Mouse (Mus musculus) CH12.LX (cell line): Measurements from ENCODE around the gene Neurog3. TPM values are rescaled to one million over a fixed set of nuclear protein-coding genes. Genes with fewer than 3 reads are reported as not detected.

ENCODE experiments used
- DNase-seq: peaks from one replicate; pipeline ENCODE4 v3.0.0-alpha.2; 2013; ENCODE audit errors: extremely low read depth
- H3K27ac ChIP-seq: 2 replicates; pipeline ENCODE4 v1.5.1; 2012; ENCODE audit warnings: low read depth, mild to moderate bottlenecking, control low read depth, moderate library complexity; ENCODE audit not compliant: insufficient read depth
- H3K27me3 ChIP-seq: replicated peaks from 2 replicates; pipeline ENCODE3; 2012; ENCODE audit warnings: inconsistent platforms
- H3K36me3 ChIP-seq, 2 experiments: replicated peaks in 1 of 2; 2 replicates each; pipeline versions ENCODE3 to v1.6.1; 2012; ENCODE audit warnings: inconsistent platforms in 1 of 2, low read length in 1 of 2, mild to moderate bottlenecking in 1 of 2, mixed read lengths in 1 of 2, moderate library complexity in 1 of 2; ENCODE audit not compliant: control insufficient read depth in 1 of 2, insufficient read depth in 1 of 2
- H3K4me1 ChIP-seq, 2 experiments: 2 replicates each; pipeline ENCODE4 v1.6.1; 2012; ENCODE audit warnings: inconsistent platforms in 1 of 2, moderate library complexity in 1 of 2; ENCODE audit not compliant: insufficient read depth in 2 of 2, control insufficient read depth in 1 of 2
- H3K4me2 ChIP-seq: 2 replicates; pipeline ENCODE4 v1.6.1; 2012; ENCODE audit warnings: low read depth, mild to moderate bottlenecking, control low read depth; ENCODE audit not compliant: poor library complexity, insufficient read depth, severe bottlenecking
- H3K4me3 ChIP-seq, 3 experiments: fragments of 150-350 bp in 1 of 3; sonication (generic) in 1 of 3; replicated peaks in 1 of 3; 2 replicates each; pipeline versions ENCODE3 to v1.5.1; 2011 to 2012; ENCODE audit warnings: low read depth in 2 of 3, low read length in 2 of 3, mild to moderate bottlenecking in 2 of 3, moderate library complexity in 2 of 3, control low read depth in 1 of 3, improper control_type of control experiment in 1 of 3, inconsistent platforms in 1 of 3, mixed read lengths in 1 of 3; ENCODE audit not compliant: poor library complexity in 1 of 3
- H3K79me2 ChIP-seq: replicated peaks from 2 replicates; pipeline ENCODE4 v1.6.1; 2012; ENCODE audit warnings: mild to moderate bottlenecking, moderate library complexity; ENCODE audit not compliant: control insufficient read depth, poor library complexity, insufficient read depth, severe bottlenecking; ENCODE audit errors: extremely low read depth
- H3K9ac ChIP-seq: 2 replicates; pipeline ENCODE4 v1.6.1; 2012; ENCODE audit warnings: low read depth, mild to moderate bottlenecking, control low read depth, moderate library complexity; ENCODE audit not compliant: insufficient read depth
- H3K9me3 ChIP-seq: replicated peaks from 2 replicates; pipeline ENCODE3; 2012; ENCODE audit warnings: low read length, inconsistent platforms, mixed read lengths
- BHLHE40 ChIP-seq: IDR thresholded peaks from 2 replicates; pipeline ENCODE4 v1.6.1; 2011; ENCODE audit warnings: mild to moderate bottlenecking, low read depth, low read length, improper control_type of control experiment
- CHD2 ChIP-seq: IDR thresholded peaks from 2 replicates; pipeline ENCODE4 v1.6.1; 2011; ENCODE audit warnings: low read length, improper control_type of control experiment
- E2F4 ChIP-seq: IDR thresholded peaks from 2 replicates; pipeline ENCODE4 v1.6.1; 2011; ENCODE audit warnings: low read depth, low read length, improper control_type of control experiment; ENCODE audit not compliant: insufficient replicate concordance
- ELF1 ChIP-seq: IDR thresholded peaks from 2 replicates; pipeline ENCODE4 v1.6.1; 2014; ENCODE audit warnings: low read depth, mild to moderate bottlenecking, inconsistent platforms, low read length, improper control_type of control experiment
- EP300 ChIP-seq: IDR thresholded peaks from 2 replicates; pipeline ENCODE4 v1.6.1; 2011; ENCODE audit warnings: low read length, improper control_type of control experiment
- GABPA ChIP-seq: IDR thresholded peaks from 2 replicates; pipeline ENCODE4 v1.6.1; 2012; ENCODE audit warnings: low read depth, low read length, improper control_type of control experiment, inconsistent platforms; ENCODE audit not compliant: insufficient replicate concordance
- HCFC1 ChIP-seq: IDR thresholded peaks from 2 replicates; pipeline ENCODE4 v1.6.1; 2012; ENCODE audit warnings: low read depth, mild to moderate bottlenecking, inconsistent platforms, low read length, improper control_type of control experiment
- IRF4 ChIP-seq: IDR thresholded peaks from 2 replicates; pipeline ENCODE4 v1.6.1; 2014; ENCODE audit warnings: low read depth, mild to moderate bottlenecking, inconsistent platforms, low read length, improper control_type of control experiment
- JUND ChIP-seq: conservative IDR thresholded peaks from 2 replicates; pipeline ENCODE4 v1.6.1; 2011; ENCODE audit warnings: low read depth, low read length, improper control_type of control experiment
- KAT2A ChIP-seq: IDR thresholded peaks from 2 replicates; pipeline ENCODE4 v1.6.1; 2012; ENCODE audit warnings: low read length, improper control_type of control experiment, inconsistent platforms; ENCODE audit not compliant: insufficient replicate concordance
- MAZ ChIP-seq: IDR thresholded peaks from 2 replicates; pipeline ENCODE4 v1.6.1; 2012; ENCODE audit warnings: low read depth, mild to moderate bottlenecking, inconsistent platforms, low read length, improper control_type of control experiment, moderate library complexity
- MXI1 ChIP-seq: IDR thresholded peaks from 2 replicates; pipeline ENCODE4 v1.6.1; 2011; ENCODE audit warnings: mild to moderate bottlenecking, low read depth, low read length, improper control_type of control experiment
- NRF1 ChIP-seq: IDR thresholded peaks from 2 replicates; pipeline ENCODE4 v1.6.1; 2014; ENCODE audit warnings: low read depth, mild to moderate bottlenecking, inconsistent platforms, low read length, improper control_type of control experiment, moderate library complexity
- POLR2AphosphoS2 ChIP-seq: IDR thresholded peaks from 2 replicates; pipeline ENCODE4 v1.6.1; 2011; ENCODE audit warnings: low read depth, low read length, improper control_type of control experiment
- TBP ChIP-seq: conservative IDR thresholded peaks from 2 replicates; pipeline ENCODE4 v1.6.1; 2011; ENCODE audit warnings: low read depth, low read length, improper control_type of control experiment
- TCF12 ChIP-seq: IDR thresholded peaks from 2 replicates; pipeline ENCODE4 v1.6.1; 2014; ENCODE audit warnings: low read depth, mild to moderate bottlenecking, inconsistent platforms, low read length, improper control_type of control experiment
- USF2 ChIP-seq: conservative IDR thresholded peaks from 2 replicates; pipeline ENCODE4 v1.6.1; 2011; ENCODE audit warnings: low read depth, low read length, improper control_type of control experiment
- ZNF384 ChIP-seq: IDR thresholded peaks from 2 replicates; pipeline ENCODE4 v1.6.1; 2012; ENCODE audit warnings: low read depth, low read length, improper control_type of control experiment, inconsistent platforms
- dilution Hi-C: fragments of 300-500 bp; cut with MboI; formaldehyde crosslinking; loops from 2 replicates; pipeline ENCODE4 v1.14.3; 2020; ENCODE audit warnings: low sequenced_read_pairs; ENCODE audit not compliant: extremely low pct_unique_long_range_greater_than_20kb, extremely low pct_ligation_motif_present
- in situ Hi-C: fragments of 300-500 bp; cut with MboI; formaldehyde crosslinking; loops from 3 replicates; pipeline ENCODE4 v1.14.3; 2019; ENCODE audit warnings: low sequenced_read_pairs, low pct_ligation_motif_present, low pct_unique_long_range_greater_than_20kb, mixed read lengths
- polyA plus RNA-seq: library from polyadenylated mRNA; unstranded; fragments of >175 nt; gene quantifications from 2 replicates; pipeline ENCODE4 v1.2.1, GENCODE M21; 2012; ENCODE audit warnings: low read depth; ENCODE audit not compliant: insufficient read length
- total RNA-seq, 2 experiments: library from RNA; depleted of rRNA; stranded (reverse); fragments of 300-350 nt in 1 of 2; fragments of >200 nt in 1 of 2; gene quantifications; 2 replicates each; pipeline ENCODE4 v1.2.3; 2012 to 2014

Gene Neurog3
- total and polyA plus RNA-seq, 3 experiments = not detected

DNA sequence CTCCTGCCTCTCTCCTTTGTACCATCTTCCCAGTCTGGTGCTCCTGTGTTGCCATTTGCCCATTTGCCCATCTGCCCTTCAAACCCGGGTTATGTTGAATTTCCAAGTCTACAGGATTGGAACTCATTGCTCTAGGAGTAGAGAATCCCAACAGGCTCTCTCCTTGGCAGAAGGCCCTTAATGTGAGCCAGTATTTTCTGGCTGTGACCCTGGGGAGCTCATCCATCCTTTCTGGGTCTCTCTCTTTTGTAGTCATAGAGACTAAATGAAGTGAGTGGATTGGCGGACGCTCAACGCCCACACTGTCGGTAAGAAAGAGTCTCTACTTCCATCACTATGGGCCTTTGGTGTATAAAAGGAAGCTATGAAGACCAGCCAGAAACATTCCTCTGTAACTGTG is 46.1 kb upstream of the Neurog3 start:
- H3K27me3 ChIP-seq = peaks cover 70% of the 10 kb centered on the region

DNA sequence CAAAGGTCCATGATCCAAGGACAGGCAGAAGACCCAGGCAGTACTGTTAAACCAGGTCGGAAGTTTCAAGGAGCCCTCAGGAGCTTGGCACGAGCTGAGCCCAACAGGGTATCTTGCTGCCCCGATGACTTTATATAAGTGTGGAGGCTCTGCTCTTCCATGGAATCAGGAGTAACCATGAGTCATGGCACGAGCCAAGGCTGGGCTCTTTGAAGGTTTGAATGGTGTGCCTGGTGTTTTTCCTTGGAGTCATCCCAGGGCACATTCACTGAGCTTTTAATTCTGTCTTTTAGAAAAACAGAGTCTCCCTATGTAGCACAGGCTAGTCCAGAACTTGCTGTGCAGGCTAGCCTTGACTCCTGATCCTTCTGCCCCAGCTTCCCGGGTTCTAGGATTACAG is 44.5 kb upstream of the Neurog3 start:
- Histone ChIP-seq H3K36me3 (no peaks in the 10 kb centered on the region), H3K4me2 (no peak overlapping the region), H3K9me3 (peaks cover 18% of the 10 kb centered on the region), H3K27me3 (peaks cover 59% of the 10 kb centered on the region), H3K4me3 (no peak overlapping the region), H3K4me1 (peaks cover 0 to 1% of the 10 kb centered on the region in 2 experiments; a peak in 2 of 4 replicates), H3K79me2 (no peaks in the 10 kb centered on the region), H3K27ac (no peak overlapping the region), H3K9ac (no peak overlapping the region)
- dilution Hi-C loops (no loop called here), in situ Hi-C loops (no loop called here)
- no peak for DNase-seq
- TF ChIP-seq POLR2AphosphoS2 (no peak), HCFC1 (no peak), TCF12 (no peak), JUND (no peak), EP300 (no peak), MXI1 (no peak), CHD2 (no peak), IRF4 (no peak), ZNF384 (no peak), BHLHE40 (no peak), GABPA (no peak), TBP (no peak), ELF1 (no peak)
- TF ChIP-seq, all 38 proteins: peak for 0

More for the DNA sequence above, 46.1 kb upstream of the Neurog3 start:
- peaks cover 16% of the 10 kb centered on the region for H3K9me3 ChIP-seq
- no peak overlapping the region for H3K4me3 ChIP-seq
- DNase-seq = no peak
- dilution Hi-C loops (no loop called here), in situ Hi-C loops (no loop called here)
- H3K27ac ChIP-seq = no peak overlapping the region
- H3K4me1 ChIP-seq = no peaks in the 10 kb centered on the region
- no peaks in the 10 kb centered on the region for H3K36me3 ChIP-seq
- H3K4me2 ChIP-seq = no peak overlapping the region
- TF ChIP-seq TCF12 = no peak
- no peak for TF ChIP-seq E2F4
- TF ChIP-seq ZNF384 = no peak
- no peak for TF ChIP-seq NRF1
- no peak for TF ChIP-seq GABPA
- TF ChIP-seq HCFC1 = no peak
- TF ChIP-seq MAZ = no peak
- no peak for TF ChIP-seq USF2
- TF ChIP-seq ELF1 = no peak
- TF ChIP-seq IRF4 = no peak
- TF ChIP-seq MXI1 = no peak
- no peak for TF ChIP-seq KAT2A
- TF ChIP-seq BHLHE40 = no peak
- no peak for TF ChIP-seq JUND
- no peak overlapping the region for H3K9ac ChIP-seq
- no peaks in the 10 kb centered on the region for H3K79me2 ChIP-seq
